Comparison of ENCODE assay signal across 12 mouse cellular contexts in genomic region chrX:136115015-136115414, GRCm38 (mm10). TPM values are rescaled to one million over a fixed set of nuclear protein-coding genes. Genes with fewer than 3 reads are reported as not detected.
A peak's percentile ranks its signal among the peaks of the same experiment; 100 is the strongest.
DNase-seq lines count a peak whose midpoint lies in the region; ATAC-seq and TF ChIP-seq lines count a peak whose summit lies in the region.
"Had no signal": no experiment of that assay in that cellular context is flagged by ENCODE, and none has a peak within 500 bp of the region (broad histone marks: within the 10 kb centered on the region; RNA-seq: fewer than 3 reads in every experiment).

No protein-coding gene starts in this region.

- H3K4me3 ChIP-seq in heart, embryonic 16.5 days (ENCODE audit: low read length) = peak overlapping the region; percentile 50; the same call in 1 of the 2 replicates
- H3K4me3 ChIP-seq in heart, adult 2 months = no peak overlapping the region
- peak overlapping the region; percentile 51 for H3K4me3 ChIP-seq in forebrain, embryonic 16.5 days (replicated peaks; ENCODE audit: low read length)
- H3K4me3 ChIP-seq in midbrain, embryonic 11.5 days (ENCODE audit: low read depth, low read length) = no peak overlapping the region

- no peaks in the 10 kb centered on the region; the same call in 1 of the 2 replicates for H3K27me3 ChIP-seq in heart, embryonic 16.5 days (ENCODE audit: control insufficient read depth, insufficient read depth, low read length)
- no peaks in the 10 kb centered on the region for H3K27me3 ChIP-seq in heart, adult 2 months (ENCODE audit: control insufficient read depth, insufficient read depth, low read length)
- no peaks in the 10 kb centered on the region; the same call in 1 of the 2 replicates for H3K27me3 ChIP-seq in forebrain, embryonic 16.5 days (replicated peaks; ENCODE audit: control insufficient read depth, insufficient read depth, low read length)
- H3K27me3 ChIP-seq in midbrain, embryonic 11.5 days (ENCODE audit: control insufficient read depth, insufficient read depth, low read length) = no peaks in the 10 kb centered on the region; the same call in 1 of the 2 replicates

- H3K9ac ChIP-seq in heart, embryonic 16.5 days (ENCODE audit: low read length) = no peak overlapping the region
- H3K9ac ChIP-seq in heart, adult 2 months (ENCODE audit: low read depth, low read length) = no peak overlapping the region
- no peak overlapping the region for H3K9ac ChIP-seq in forebrain, embryonic 16.5 days (replicated peaks; ENCODE audit: low read depth, low read length)
- no peak overlapping the region for H3K9ac ChIP-seq in midbrain, embryonic 11.5 days (ENCODE audit: low read length)

- intact Hi-C loops in heart, adult 2 months (cut with DNase I) = no loop called here
- intact Hi-C loops in left cerebral cortex, postnatal 36 days (cut with DNase I) = no loop called here

- no peak for TF ChIP-seq EP300 in heart, adult 2 months (IDR thresholded peaks at IDR 0.05; ENCODE audit: insufficient read depth, low read depth, low read length)

- no peaks in the 10 kb centered on the region for H3K4me1 ChIP-seq in heart, embryonic 16.5 days (ENCODE audit: control insufficient read depth, insufficient read depth, low read length)
- H3K4me1 ChIP-seq in heart, adult 2 months (ENCODE audit: control insufficient read depth, insufficient read depth, low read length) = no peaks in the 10 kb centered on the region
- H3K4me1 ChIP-seq in forebrain, embryonic 16.5 days (replicated peaks; ENCODE audit: control insufficient read depth, insufficient read depth, low read length) = no peaks in the 10 kb centered on the region
- H3K4me1 ChIP-seq in midbrain, embryonic 11.5 days (ENCODE audit: control insufficient read depth, insufficient read depth, low read length) = no peaks in the 10 kb centered on the region

- ATAC-seq in heart, embryonic 16.5 days (replicated peaks; ENCODE audit: extremely low read depth, insufficient read depth, low FRiP score) = no peak
- ATAC-seq in common myeloid progenitor, adult 5-6 weeks (replicated peaks; ENCODE audit: low read depth, poor library complexity, severe bottlenecking) = peak; percentile 52
- ATAC-seq in forebrain, embryonic 16.5 days = peak; percentile 13; the same call in 1 of the 2 replicates
- 0 out of 2 replicates have a peak, but pooled peaks have one; percentile 1 for ATAC-seq in midbrain, embryonic 11.5 days (ENCODE audit: low FRiP score)

- H3K4me2 ChIP-seq in heart, embryonic 16.5 days (ENCODE audit: low read depth, low read length) = peak overlapping the region; percentile 70; the same call in 1 of the 2 replicates
- peak overlapping the region; percentile 56 for H3K4me2 ChIP-seq in forebrain, embryonic 16.5 days (ENCODE audit: low read length)
- peak overlapping the region; percentile 46 for H3K4me2 ChIP-seq in midbrain, embryonic 11.5 days

- no peak for TF ChIP-seq POLR2A in heart, adult 2 months (IDR thresholded peaks at IDR 0.05; ENCODE audit: insufficient read depth, low read depth, low read length)

- WGBS in heart, embryonic 16.5 days = 23% methylated on average over 4 of the region's 4 CpGs
- 16% methylated on average over 4 of the region's 4 CpGs for WGBS in heart, adult 2 months
- 39% methylated on average over 4 of the region's 4 CpGs for WGBS in forebrain, embryonic 16.5 days
- 47% methylated on average over 4 of the region's 4 CpGs for WGBS in midbrain, embryonic 11.5 days

- H3K9me3 ChIP-seq in heart, embryonic 16.5 days (replicated peaks; ENCODE audit: control insufficient read depth, low read length) = no peaks in the 10 kb centered on the region
- no peaks in the 10 kb centered on the region for H3K9me3 ChIP-seq in forebrain, embryonic 16.5 days (ENCODE audit: control insufficient read depth, low read length)
- no peaks in the 10 kb centered on the region for H3K9me3 ChIP-seq in midbrain, embryonic 11.5 days (ENCODE audit: control insufficient read depth, low read length)

- no peak for TF ChIP-seq CTCF in heart, adult 2 months (IDR thresholded peaks at IDR 0.05)

- no peaks in the 10 kb centered on the region for H3K79me2 ChIP-seq in heart, adult 2 months (replicated peaks; ENCODE audit: control insufficient read depth, insufficient read depth, low read length)

- DNase-seq in heart, adult 2 months = no peak
- no peak for DNase-seq in midbrain, embryonic 11.5 days (ENCODE audit: low spot score, missing footprints)
- DNase-seq in cerebellum, adult 9-10 months = no peak
- no peak for DNase-seq in adrenal gland, adult 8-10 months
- DNase-seq in left cerebral cortex, postnatal 36 days (ENCODE audit: low spot score in 2 of 2) = no peak
- DNase-seq: lung, adult 2 months; thymus, adult 2 months had no signal

- no peak overlapping the region for H3K27ac ChIP-seq in heart, embryonic 16.5 days (ENCODE audit: low read length)
- H3K27ac ChIP-seq in heart, adult 2 months = no peak overlapping the region
- no peak overlapping the region for H3K27ac ChIP-seq in forebrain, embryonic 16.5 days (ENCODE audit: low read length)
- H3K27ac ChIP-seq in midbrain, embryonic 11.5 days (ENCODE audit: low read depth, low read length) = no peak overlapping the region

- no peaks in the 10 kb centered on the region for H3K36me3 ChIP-seq in heart, embryonic 16.5 days (ENCODE audit: control insufficient read depth, insufficient read depth)
- H3K36me3 ChIP-seq in heart, adult 2 months (ENCODE audit: control insufficient read depth, insufficient read depth, low read length) = no peaks in the 10 kb centered on the region
- no peaks in the 10 kb centered on the region for H3K36me3 ChIP-seq in forebrain, embryonic 16.5 days (ENCODE audit: control insufficient read depth, insufficient read depth)
- H3K36me3 ChIP-seq in midbrain, embryonic 11.5 days (ENCODE audit: control insufficient read depth, insufficient read depth, low read length) = no peaks in the 10 kb centered on the region

RNA-seq across cellular contexts. Expression of gene Bex4, which starts 23.8 kb away (rescaled TPM):
- 137 and 145 TPM in 2 replicates for polyA plus RNA-seq in heart, embryonic 16.5 days (2015; fragmentation: Nextera tagmentation; extraction: Ambion mirVana)
- total RNA-seq in heart, adult 2 months (2021) = 1 to 10 TPM in 1 of 2 experiments, under 1 TPM in 1; 0.44 to 1.3 TPM
- polyA plus RNA-seq in heart, adult 2 months (2012; rRNA removed) = 0.44 and 0.66 TPM in 2 replicates
- 25.8 and 39.1 TPM in 2 replicates for total RNA-seq in common myeloid progenitor, adult 5-6 weeks (2017)
- polyA plus RNA-seq in forebrain, embryonic 16.5 days (2015; fragmentation: Nextera tagmentation; extraction: Ambion mirVana) = 135 and 137 TPM in 2 replicates
- polyA plus RNA-seq in midbrain, embryonic 11.5 days (2014; fragmentation: Nextera tagmentation; extraction: Ambion mirVana) = 97.9 and 102 TPM in 2 replicates
- total RNA-seq in adrenal gland, adult 8-10 months (2022) = 1 to 10 TPM; 4.4 to 7.7 (median 5.5) TPM
- 10 to 100 TPM; 16.4 to 21.4 TPM for total RNA-seq in left cerebral cortex, postnatal 36 days (2021)
- polyA plus RNA-seq: thymus, adult 2 months had no signal

RNA-seq across cellular contexts. Expression of gene Nxf3, which starts 30.0 kb away (rescaled TPM):
- polyA plus RNA-seq in heart, embryonic 16.5 days (2015; fragmentation: Nextera tagmentation; extraction: Ambion mirVana) = 0.17 and 0.20 TPM in 2 replicates
- total RNA-seq in heart, adult 2 months (2021) = not detected
- polyA plus RNA-seq in heart, adult 2 months (2012; rRNA removed) = 0.04 and 0.47 TPM in 2 replicates
- not detected in 2 replicates for total RNA-seq in common myeloid progenitor, adult 5-6 weeks (2017)
- 0.09 TPM in 1 of 2 replicates, not detected in the other for polyA plus RNA-seq in forebrain, embryonic 16.5 days (2015; fragmentation: Nextera tagmentation; extraction: Ambion mirVana)
- polyA plus RNA-seq in midbrain, embryonic 11.5 days (2014; fragmentation: Nextera tagmentation; extraction: Ambion mirVana) = not detected in 2 replicates
- not detected for total RNA-seq in adrenal gland, adult 8-10 months (2022)
- not detected for total RNA-seq in left cerebral cortex, postnatal 36 days (2021)
- total RNA-seq: layer of hippocampus, postnatal 14 days had no signal

RNA-seq across cellular contexts. Expression of gene Bex2, which starts 47.0 kb away (rescaled TPM):
- 15.1 and 16.0 TPM in 2 replicates for polyA plus RNA-seq in heart, embryonic 16.5 days (2015; fragmentation: Nextera tagmentation; extraction: Ambion mirVana)
- total RNA-seq in heart, adult 2 months (2021) = under 1 TPM in 1 of 2 experiments, not detected in 1; 0.27 TPM
- polyA plus RNA-seq in heart, adult 2 months (2012; rRNA removed) = 0.47 TPM in 1 of 2 replicates, not detected in the other
- total RNA-seq in common myeloid progenitor, adult 5-6 weeks (2017) = not detected in 2 replicates
- polyA plus RNA-seq in forebrain, embryonic 16.5 days (2015; fragmentation: Nextera tagmentation; extraction: Ambion mirVana) = 579 and 667 TPM in 2 replicates
- polyA plus RNA-seq in midbrain, embryonic 11.5 days (2014; fragmentation: Nextera tagmentation; extraction: Ambion mirVana) = 318 and 322 TPM in 2 replicates
- total RNA-seq in adrenal gland, adult 8-10 months (2022) = 10 to 100 TPM; 26.3 to 37.5 (median 33.4) TPM
- total RNA-seq in left cerebral cortex, postnatal 36 days (2021) = 100 to 1,000 TPM; 344 to 357 TPM
- total RNA-seq: heart, adult 8-10 months had no signal

RNA-seq across cellular contexts. Expression of gene Tceal8, which starts 57.1 kb away (rescaled TPM):
- polyA plus RNA-seq in heart, embryonic 16.5 days (2015; fragmentation: Nextera tagmentation; extraction: Ambion mirVana) = 219 and 258 TPM in 2 replicates
- 10 to 100 TPM; 14.4 to 15.4 TPM for total RNA-seq in heart, adult 2 months (2021)
- polyA plus RNA-seq in heart, adult 2 months (2012; rRNA removed) = 7.8 and 15.1 TPM in 2 replicates
- 83.7 and 101 TPM in 2 replicates for total RNA-seq in common myeloid progenitor, adult 5-6 weeks (2017)
- polyA plus RNA-seq in forebrain, embryonic 16.5 days (2015; fragmentation: Nextera tagmentation; extraction: Ambion mirVana) = 109 and 120 TPM in 2 replicates
- 214 and 243 TPM in 2 replicates for polyA plus RNA-seq in midbrain, embryonic 11.5 days (2014; fragmentation: Nextera tagmentation; extraction: Ambion mirVana)
- 10 to 100 TPM; 36.3 to 50.8 (median 48.3) TPM for total RNA-seq in adrenal gland, adult 8-10 months (2022)
- 10 to 100 TPM; 32.9 to 40.4 TPM for total RNA-seq in left cerebral cortex, postnatal 36 days (2021)

Comparison
In these comparisons a context has a peak if more than half of its experiments do, and no peak if none do; other contexts are left out.
1. H3K4me3 ChIP-seq: peak in heart, embryonic 16.5 days (single experiment) and forebrain, embryonic 16.5 days (single experiment); none in heart, adult 2 months (single experiment) and midbrain, embryonic 11.5 days (single experiment).
2. RNA of gene Bex2, which starts 47.0 kb away (total RNA-seq): 344 to 357 TPM in left cerebral cortex, postnatal 36 days and 26.3 to 37.5 TPM in adrenal gland, adult 8-10 months; 0.27 TPM in heart, adult 2 months and not detected in common myeloid progenitor, adult 5-6 weeks; every median in the first group is over 10 times any median in the second.
3. Peak in every context shown above with its lines, with median percentiles within 50 percentile points of each other: H3K4me2 ChIP-seq.